In the genomic region with DNA sequence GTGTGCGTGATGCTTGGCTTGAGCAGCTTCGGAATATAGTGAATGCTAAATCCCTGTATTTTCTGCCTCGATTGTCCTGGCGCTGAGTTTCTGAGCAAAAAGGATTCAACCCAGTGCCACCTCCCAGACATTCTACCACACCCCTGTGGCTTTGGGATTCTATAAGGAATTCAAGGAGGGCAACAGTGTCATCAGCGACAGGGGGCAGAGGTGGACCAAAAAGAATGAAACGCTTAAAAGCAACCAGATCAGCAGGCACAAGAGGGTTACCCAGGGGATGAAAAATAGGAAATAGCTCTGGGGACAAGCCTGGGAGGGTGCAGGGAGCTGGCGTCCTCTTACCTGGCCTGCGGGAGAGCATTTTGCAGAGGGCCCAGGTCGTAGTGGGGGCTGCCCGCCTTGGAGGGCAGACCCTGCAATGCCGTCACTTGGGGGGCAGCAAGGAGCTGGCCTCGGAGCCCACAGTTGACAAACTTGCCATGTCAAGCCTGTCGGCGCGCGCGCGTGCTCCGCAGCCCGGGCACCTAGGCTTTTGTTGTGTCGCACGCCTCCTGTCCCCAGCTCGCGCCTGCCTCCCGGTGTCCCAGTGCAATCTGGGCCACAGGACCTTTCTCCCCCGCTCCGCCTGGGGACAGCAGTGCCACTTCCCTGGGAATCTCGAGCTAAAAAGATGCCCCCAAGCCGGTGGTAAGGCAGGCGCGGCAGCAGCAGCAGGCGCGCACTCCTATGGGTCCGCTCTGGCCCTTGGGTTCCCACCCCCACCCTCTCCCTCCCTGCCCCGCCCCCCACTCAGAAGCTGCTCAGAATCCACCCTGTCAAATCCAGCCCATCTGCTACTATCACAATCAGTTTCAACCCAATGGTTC, we compare ENCODE assay signal across 8 mouse cellular contexts.
DNase-seq lines count a peak whose midpoint lies in the region; TF ChIP-seq lines count a peak whose summit lies in the region.

No protein-coding gene starts in this region.

- no peaks in the 10 kb centered on the region for H3K36me3 ChIP-seq in heart, embryonic 10.5 days
- H3K36me3 ChIP-seq in midbrain, embryonic 10.5 days = no peaks in the 10 kb centered on the region

- peak overlapping the region; percentile 65 for H3K4me3 ChIP-seq in heart, embryonic 10.5 days
- peak overlapping the region; percentile 62 for H3K4me3 ChIP-seq in midbrain, embryonic 10.5 days

- no peaks in the 10 kb centered on the region for H3K9me3 ChIP-seq in heart, embryonic 10.5 days
- no peaks in the 10 kb centered on the region for H3K9me3 ChIP-seq in midbrain, embryonic 10.5 days (replicated peaks)

- 6% methylated on average over 35 of the region's 35 CpGs for WGBS in heart, embryonic 10.5 days
- 4% methylated on average over 35 of the region's 35 CpGs for WGBS in midbrain, embryonic 10.5 days

- peaks cover 19% of the 10 kb centered on the region for H3K27me3 ChIP-seq in heart, embryonic 10.5 days (ENCODE audit: insufficient read depth, poor library complexity, severe bottlenecking)
- H3K27me3 ChIP-seq in midbrain, embryonic 10.5 days (ENCODE audit: low read depth, poor library complexity, severe bottlenecking) = peaks cover 8% of the 10 kb centered on the region

- peak overlapping the region; percentile 47 for H3K27ac ChIP-seq in heart, embryonic 10.5 days
- peak overlapping the region; percentile 85 for H3K27ac ChIP-seq in midbrain, embryonic 10.5 days (replicated peaks)

- DNase-seq in layer of hippocampus, postnatal 25 days (ENCODE audit: extremely low spot score in 1 of 2, low spot score in 1 of 2) = peak; percentile 29 to 46
- no peak for DNase-seq in layer of hippocampus, adult 11-12 months (ENCODE audit: low spot score)
- DNase-seq in brain, embryonic 14.5 days (ENCODE audit: low read depth) = peak; percentile 81
- peak; percentile 79 for DNase-seq in heart, embryonic 10.5 days (ENCODE audit: low spot score)
- peak; percentile 22 to 60 for DNase-seq in kidney, postnatal 25 days
- DNase-seq in midbrain, embryonic 10.5 days (ENCODE audit: low spot score) = peak; percentile 56
- no peak for DNase-seq in spleen, adult 18-20 months
- no peak for DNase-seq in spleen, postnatal 14 days (ENCODE audit: low spot score in 2 of 2)

- TF ChIP-seq CTCF in brain, embryonic 14.5 days (IDR thresholded peaks at IDR 0.05; ENCODE audit: borderline replicate concordance, extremely low read depth, insufficient read depth, insufficient read length) = peak; percentile 15; the same call in 1 of the 2 replicates

- TF ChIP-seq POLR2A in brain, embryonic 14.5 days (IDR thresholded peaks at IDR 0.05; ENCODE audit: borderline replicate concordance, extremely low read depth, insufficient read depth, insufficient read length, poor library complexity, severe bottlenecking) = no peak

- H3K4me1 ChIP-seq in heart, embryonic 10.5 days = peaks cover 10% of the 10 kb centered on the region; the same call in 1 of the 2 replicates
- peaks cover 57% of the 10 kb centered on the region for H3K4me1 ChIP-seq in midbrain, embryonic 10.5 days

Comparison
In these comparisons a context has a peak if more than half of its experiments do, and no peak if none do; other contexts are left out.
1. DNase-seq: peak in layer of hippocampus, postnatal 25 days (2 of 2), brain, embryonic 14.5 days (single experiment), heart, embryonic 10.5 days (single experiment), kidney, postnatal 25 days (2 of 2) and midbrain, embryonic 10.5 days (single experiment); none in layer of hippocampus, adult 11-12 months (single experiment), spleen, adult 18-20 months (0 of 2) and spleen, postnatal 14 days (0 of 2).